Mouse (Mus musculus): ENCODE measurements around the gene Mars. TPM values are rescaled to one million over a fixed set of nuclear protein-coding genes. Genes with fewer than 3 reads are reported as not detected.

Mars gene
- total and polyA plus RNA-seq, 3 experiments = 143 to 224 (median 161) TPM

- Histone ChIP-seq H3K4me1 (ENCODE audit: control insufficient read depth in 1 of 2, insufficient read depth in 2 of 2) (no peaks in the 10 kb centered on the region), H3K4me2 (ENCODE audit: insufficient read depth, low read depth, poor library complexity, severe bottlenecking) (no peak overlapping the region), H3K27ac (ENCODE audit: insufficient read depth, low read depth) (no peak overlapping the region), H3K27me3 (replicated peaks) (no peaks in the 10 kb centered on the region), H3K9me3 (replicated peaks; ENCODE audit: low read length) (no peaks in the 10 kb centered on the region), H3K9ac (ENCODE audit: insufficient read depth, low read depth) (no peak overlapping the region), H3K4me3 (replicated peaks in 1 of 3; ENCODE audit: low read depth in 2 of 3, low read length in 2 of 3, poor library complexity in 1 of 3) (no peak overlapping the region), H3K36me3 (replicated peaks in 1 of 2; ENCODE audit: control insufficient read depth in 1 of 2, insufficient read depth in 1 of 2, low read length in 1 of 2) (peaks cover 89 to 98% of the 10 kb centered on the region in 2 experiments), H3K79me2 (replicated peaks; ENCODE audit: control insufficient read depth, extremely low read depth, insufficient read depth, poor library complexity, severe bottlenecking) (peaks cover 10% of the 10 kb centered on the region; the same call in 1 of the 2 replicates)
- dilution Hi-C loops (cut with MboI; ENCODE audit: extremely low pct_ligation_motif_present, extremely low pct_unique_long_range_greater_than_20kb, low sequenced_read_pairs) (no loop called here), in situ Hi-C loops (cut with MboI; ENCODE audit: low pct_ligation_motif_present, low pct_unique_long_range_greater_than_20kb, low sequenced_read_pairs) (no loop called here)
- TF ChIP-seq ZMIZ1 (IDR thresholded peaks at IDR 0.05; ENCODE audit: low read depth, low read length) (no peak), MAZ (IDR thresholded peaks at IDR 0.05; ENCODE audit: low read depth, low read length) (no peak), KAT2A (IDR thresholded peaks at IDR 0.05; ENCODE audit: insufficient replicate concordance, low read length) (no peak), HCFC1 (IDR thresholded peaks at IDR 0.05; ENCODE audit: low read depth, low read length) (no peak), JUN (IDR thresholded peaks at IDR 0.05; ENCODE audit: insufficient read depth, low read depth, low read length) (no peak)
- DNase-seq (ENCODE audit: extremely low read depth) = no peak
Observed at GRCm38 (mm10) chr10:127303136-127303535, 8.4 kb downstream of the Mars start.

GRCm38 (mm10) chr10:127300361-127300760, 11.2 kb downstream of the Mars start:
- peaks cover 6% of the 10 kb centered on the region for H3K79me2 ChIP-seq (replicated peaks; ENCODE audit: control insufficient read depth, extremely low read depth, insufficient read depth, poor library complexity, severe bottlenecking)
- dilution Hi-C loops (cut with MboI; ENCODE audit: extremely low pct_ligation_motif_present, extremely low pct_unique_long_range_greater_than_20kb, low sequenced_read_pairs) = no loop called here
- H3K4me3 ChIP-seq (replicated peaks in 1 of 3; ENCODE audit: low read depth in 2 of 3, low read length in 2 of 3, poor library complexity in 1 of 3) = no peak overlapping the region
- H3K27ac ChIP-seq (ENCODE audit: insufficient read depth, low read depth) = no peak overlapping the region
- peaks cover 0 to 7% of the 10 kb centered on the region in 2 experiments; a peak in 1 of 4 replicates for H3K4me1 ChIP-seq (ENCODE audit: control insufficient read depth in 1 of 2, insufficient read depth in 2 of 2)
- no peak for DNase-seq (ENCODE audit: extremely low read depth)
- H3K9me3 ChIP-seq (replicated peaks; ENCODE audit: low read length) = no peaks in the 10 kb centered on the region
- TF ChIP-seq CHD2 (IDR thresholded peaks at IDR 0.05; ENCODE audit: low read length) (no peak), IRF4 (IDR thresholded peaks at IDR 0.05; ENCODE audit: low read depth, low read length) (no peak), POLR2AphosphoS2 (IDR thresholded peaks at IDR 0.05; ENCODE audit: low read depth, low read length) (no peak), JUN (IDR thresholded peaks at IDR 0.05; ENCODE audit: insufficient read depth, low read depth, low read length) (no peak), KAT2A (IDR thresholded peaks at IDR 0.05; ENCODE audit: insufficient replicate concordance, low read length) (no peak), GABPA (IDR thresholded peaks at IDR 0.05; ENCODE audit: insufficient replicate concordance, low read depth, low read length) (no peak), MAX (IDR thresholded peaks at IDR 0.05; ENCODE audit: low read length) (no peak), ETS1 (conservative IDR thresholded peaks at IDR 0.05; ENCODE audit: low read depth, low read length) (no peak), USF2 (conservative IDR thresholded peaks at IDR 0.05; ENCODE audit: low read depth, low read length) (no peak), E2F4 (IDR thresholded peaks at IDR 0.05; ENCODE audit: insufficient replicate concordance, low read depth, low read length) (no peak)
- no peaks in the 10 kb centered on the region for H3K27me3 ChIP-seq (replicated peaks)
- H3K4me2 ChIP-seq (ENCODE audit: insufficient read depth, low read depth, poor library complexity, severe bottlenecking) = no peak overlapping the region
- in situ Hi-C loops (cut with MboI; ENCODE audit: low pct_ligation_motif_present, low pct_unique_long_range_greater_than_20kb, low sequenced_read_pairs) = no loop called here
- no peak overlapping the region for H3K9ac ChIP-seq (ENCODE audit: insufficient read depth, low read depth)
- H3K36me3 ChIP-seq (replicated peaks in 1 of 2; ENCODE audit: control insufficient read depth in 1 of 2, insufficient read depth in 1 of 2, low read length in 1 of 2) = peaks cover 87 to 97% of the 10 kb centered on the region in 2 experiments

All from CH12.LX (cell line).